Mouse (Mus musculus): Measurements from ENCODE around the gene Magi1. TPM values are rescaled to one million over a fixed set of nuclear protein-coding genes. Genes with fewer than 3 reads are reported as not detected.
A peak's percentile ranks its signal among the peaks of the same experiment; 100 is the strongest.

Magi1 gene
- polyA plus RNA-seq, 1 experiment, result 3.4 TPM

- no peak overlapping the region for H3K4me2 ChIP-seq (ENCODE audit: low read depth)
- H3K36me3 ChIP-seq (ENCODE audit: control insufficient read depth, insufficient read depth), result no peaks in the 10 kb centered on the region
- peaks cover 11% of the 10 kb centered on the region for H3K79me2 ChIP-seq (ENCODE audit: control insufficient read depth, insufficient read depth)
- no peak overlapping the region for H3ac ChIP-seq (ENCODE audit: control insufficient read depth, insufficient read length)
- TF ChIP-seq TCF12 (IDR thresholded peaks at IDR 0.05; ENCODE audit: insufficient read depth, poor library complexity, severe bottlenecking), result no peak
- no peak for TF ChIP-seq SRF (IDR thresholded peaks at IDR 0.05; ENCODE audit: control insufficient read depth, insufficient read length, low read depth)
- no peak for TF ChIP-seq TCF3 (IDR thresholded peaks at IDR 0.05; ENCODE audit: insufficient read length, low read depth)
- TF ChIP-seq MYOG (IDR thresholded peaks at IDR 0.05; ENCODE audit: control insufficient read depth in 1 of 3, insufficient read depth in 1 of 3, insufficient read length in 2 of 3, low read depth in 2 of 3), result no peak
- TF ChIP-seq MYOD1 (IDR thresholded peaks at IDR 0.05; ENCODE audit: control insufficient read depth in 1 of 3, insufficient read length in 2 of 3, low read depth in 2 of 3), result no peak
- no peak for TF ChIP-seq POLR2A (IDR thresholded peaks at IDR 0.05; ENCODE audit: insufficient read length, low read depth)
- no peak for TF ChIP-seq MAX (IDR thresholded peaks at IDR 0.05; ENCODE audit: low read depth)
- TF ChIP-seq REST (IDR thresholded peaks at IDR 0.05; ENCODE audit: insufficient read depth, insufficient read length), result no peak
- TF ChIP-seq E2F4 (IDR thresholded peaks at IDR 0.05; ENCODE audit: insufficient read depth), result no peak
- no peak for TF ChIP-seq USF1 (IDR thresholded peaks at IDR 0.05; ENCODE audit: low read depth)
- TF ChIP-seq CEBPB (IDR thresholded peaks at IDR 0.05; ENCODE audit: insufficient read depth, poor library complexity, severe bottlenecking), result no peak
- no peak for TF ChIP-seq POLR2AphosphoS2 (IDR thresholded peaks at IDR 0.05; ENCODE audit: insufficient read length, low read depth)
- no peak overlapping the region for H3K4me3 ChIP-seq
- H3K27me3 ChIP-seq (ENCODE audit: control insufficient read depth, insufficient read depth, insufficient read length), result no peaks in the 10 kb centered on the region
Measured at GRCm38 (mm10) chr6:94286555-94286954, 2.8 kb upstream of the Magi1 start.

- Histone ChIP-seq H3K27me3 (ENCODE audit: control insufficient read depth, insufficient read depth, insufficient read length) (no peaks in the 10 kb centered on the region), H3K4me2 (ENCODE audit: low read depth) (peak overlapping the region; percentile 88), H3K36me3 (ENCODE audit: control insufficient read depth, insufficient read depth) (no peaks in the 10 kb centered on the region), H3K4me3 (peak overlapping the region; percentile 71), H3K79me2 (ENCODE audit: control insufficient read depth, insufficient read depth) (peaks cover 16% of the 10 kb centered on the region), H3ac (ENCODE audit: control insufficient read depth, insufficient read length) (peak overlapping the region; percentile 59)
- TF ChIP-seq TCF3 (IDR thresholded peaks at IDR 0.05; ENCODE audit: insufficient read length, low read depth) (no peak), USF1 (IDR thresholded peaks at IDR 0.05; ENCODE audit: low read depth) (no peak), SRF (IDR thresholded peaks at IDR 0.05; ENCODE audit: control insufficient read depth, insufficient read length, low read depth) (no peak), POLR2A (IDR thresholded peaks at IDR 0.05; ENCODE audit: insufficient read length, low read depth) (peak; percentile 39), MYOG (IDR thresholded peaks at IDR 0.05; ENCODE audit: control insufficient read depth in 1 of 3, insufficient read depth in 1 of 3, insufficient read length in 2 of 3, low read depth in 2 of 3) (no peak), E2F4 (IDR thresholded peaks at IDR 0.05; ENCODE audit: insufficient read depth) (no peak)
Measured at GRCm38 (mm10) chr6:94284089-94284825, 540 bp upstream of the Magi1 start.

GRCm38 (mm10) chr6:94282301-94283241 is 1.1 kb downstream of the Magi1 start:
- Histone ChIP-seq H3ac (ENCODE audit: control insufficient read depth, insufficient read length) (peak overlapping the region; percentile 59), H3K27me3 (ENCODE audit: control insufficient read depth, insufficient read depth, insufficient read length) (no peaks in the 10 kb centered on the region), H3K36me3 (ENCODE audit: control insufficient read depth, insufficient read depth) (no peaks in the 10 kb centered on the region), H3K4me2 (ENCODE audit: low read depth) (peak overlapping the region; percentile 84), H3K79me2 (ENCODE audit: control insufficient read depth, insufficient read depth) (peaks cover 27% of the 10 kb centered on the region), H3K4me3 (peak overlapping the region; percentile 71)
- peak in 1 of 3 experiments; percentile 30 for TF ChIP-seq MYOG (IDR thresholded peaks at IDR 0.05; ENCODE audit: control insufficient read depth in 1 of 3, insufficient read depth in 1 of 3, insufficient read length in 2 of 3, low read depth in 2 of 3)
- TF ChIP-seq MYOD1 (IDR thresholded peaks at IDR 0.05; ENCODE audit: control insufficient read depth in 1 of 3, insufficient read length in 2 of 3, low read depth in 2 of 3), result peak in 1 of 3 experiments; percentile 18
- no peak for TF ChIP-seq REST (IDR thresholded peaks at IDR 0.05; ENCODE audit: insufficient read depth, insufficient read length)

GRCm38 (mm10) chr6:94281606-94282280 is 2.0 kb downstream of the Magi1 start:
- Histone ChIP-seq H3K4me2 (ENCODE audit: low read depth) (peak overlapping the region; percentile 84), H3K36me3 (ENCODE audit: control insufficient read depth, insufficient read depth) (no peaks in the 10 kb centered on the region), H3ac (ENCODE audit: control insufficient read depth, insufficient read length) (no peak overlapping the region), H3K79me2 (ENCODE audit: control insufficient read depth, insufficient read depth) (peaks cover 31% of the 10 kb centered on the region), H3K27me3 (ENCODE audit: control insufficient read depth, insufficient read depth, insufficient read length) (no peaks in the 10 kb centered on the region), H3K4me3 (peak overlapping the region; percentile 71)
- TF ChIP-seq POLR2AphosphoS2 (IDR thresholded peaks at IDR 0.05; ENCODE audit: insufficient read length, low read depth) (no peak), TCF12 (IDR thresholded peaks at IDR 0.05; ENCODE audit: insufficient read depth, poor library complexity, severe bottlenecking) (no peak), USF1 (IDR thresholded peaks at IDR 0.05; ENCODE audit: low read depth) (no peak), MYOG (IDR thresholded peaks at IDR 0.05; ENCODE audit: control insufficient read depth in 1 of 3, insufficient read depth in 1 of 3, insufficient read length in 2 of 3, low read depth in 2 of 3) (no peak), MAX (IDR thresholded peaks at IDR 0.05; ENCODE audit: low read depth) (no peak), E2F4 (IDR thresholded peaks at IDR 0.05; ENCODE audit: insufficient read depth) (no peak), SRF (IDR thresholded peaks at IDR 0.05; ENCODE audit: control insufficient read depth, insufficient read length, low read depth) (no peak), MYOD1 (IDR thresholded peaks at IDR 0.05; ENCODE audit: control insufficient read depth in 1 of 3, insufficient read length in 2 of 3, low read depth in 2 of 3) (no peak), CEBPB (IDR thresholded peaks at IDR 0.05; ENCODE audit: insufficient read depth, poor library complexity, severe bottlenecking) (no peak), REST (IDR thresholded peaks at IDR 0.05; ENCODE audit: insufficient read depth, insufficient read length) (no peak), TCF3 (IDR thresholded peaks at IDR 0.05; ENCODE audit: insufficient read length, low read depth) (no peak)

Measured in myocyte (in vitro differentiated cells).